Mouse (Mus musculus): ENCODE results near the gene Cnnm2.

DNA sequence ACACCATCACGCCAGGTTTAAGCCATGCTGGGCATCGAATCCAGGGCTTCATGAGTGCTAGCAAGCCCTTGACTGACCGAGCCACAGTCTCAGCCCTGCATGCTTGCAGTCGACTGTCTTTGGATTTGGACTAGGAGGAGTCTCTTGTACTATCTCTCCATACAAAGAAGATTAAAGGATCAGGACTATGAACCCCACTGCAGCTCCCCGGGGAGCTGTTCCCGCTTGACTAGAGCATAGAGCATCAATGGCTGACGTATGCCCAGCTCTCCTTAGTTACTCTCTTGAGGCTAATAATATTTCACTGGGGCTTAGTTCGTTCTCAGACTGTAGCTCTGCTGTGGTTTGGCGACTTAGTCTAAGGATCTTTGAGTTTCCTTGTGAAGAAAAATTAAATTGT lies 40.9 kb downstream of the Cnnm2 start:
- TF ChIP-seq CTCF (IDR thresholded peaks at IDR 0.05; ENCODE audit: borderline replicate concordance, insufficient read depth, low read length) (no peak), POLR2A (IDR thresholded peaks at IDR 0.05; ENCODE audit: low read depth, low read length) (no peak)

Measured in embryonic fibroblast, embryonic 13.5 days (primary cell).